Mouse (Mus musculus) bone marrow, adult 2 months (tissue): ENCODE data around the gene Lsg1.
A peak's percentile ranks its signal among the peaks of the same experiment; 100 is the strongest.

Source experiments
- CTCF ChIP-seq: fragments of 200-500 bp; IDR thresholded peaks from 2 replicates; pipeline ENCODE4 v1.5.1; 2011; ENCODE audit warnings: low read length, control low read depth; ENCODE audit not compliant: control insufficient read depth, insufficient read depth
- POLR2A ChIP-seq: fragments of 200-500 bp; IDR thresholded peaks from 2 replicates; pipeline ENCODE4 v1.6.1; 2011; ENCODE audit warnings: low read depth, mild to moderate bottlenecking, control low read depth, low read length, borderline replicate concordance; ENCODE audit not compliant: control insufficient read depth

DNA sequence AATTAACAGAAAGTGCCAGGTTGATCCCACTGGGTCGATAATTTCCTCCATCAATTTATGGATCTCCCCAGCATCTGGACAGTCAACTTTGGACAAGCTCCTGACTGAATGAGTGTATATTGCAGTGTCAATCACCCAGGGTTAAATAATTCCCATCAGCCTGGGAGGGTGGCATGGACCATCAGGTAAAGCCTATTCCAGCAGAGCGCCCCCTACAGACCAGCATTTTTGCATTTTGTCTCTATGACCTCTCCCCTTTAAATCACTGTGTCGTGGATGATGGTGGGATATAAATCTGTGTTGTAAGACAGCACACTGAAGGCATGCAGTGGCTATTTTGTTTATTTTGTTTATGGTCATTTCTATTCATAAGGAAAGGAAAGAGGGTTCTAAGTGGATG lies 4.6 kb upstream of the Lsg1 start:
- TF ChIP-seq CTCF (peak; percentile 27; the same call in 1 of the 2 replicates), POLR2A (no peak)
